19 mouse cellular contexts compared by ENCODE assay signal in genomic region chr5:86113997-86114396, GRCm38 (mm10). TPM values are rescaled to one million over a fixed set of nuclear protein-coding genes. Genes with fewer than 3 reads are reported as not detected.
DNase-seq lines count a peak whose midpoint lies in the region; ATAC-seq and TF ChIP-seq lines count a peak whose summit lies in the region.
"Had no signal": no experiment of that assay in that cellular context is flagged by ENCODE, and none has a peak within 500 bp of the region (broad histone marks: within the 10 kb centered on the region; RNA-seq: fewer than 3 reads in every experiment).

No protein-coding gene starts in this region.

- no peaks in the 10 kb centered on the region for H3K27me3 ChIP-seq in heart, embryonic 13.5 days (replicated peaks)
- no peaks in the 10 kb centered on the region for H3K27me3 ChIP-seq in heart, embryonic 11.5 days (ENCODE audit: control insufficient read depth, insufficient read depth, low read length)
- no peaks in the 10 kb centered on the region for H3K27me3 ChIP-seq in heart, postnatal 0 days (ENCODE audit: control insufficient read depth, insufficient read depth, low read length)
- H3K27me3 ChIP-seq: embryonic facial prominence, embryonic 15.5 days; forebrain, embryonic 15.5 days; intestine, embryonic 15.5 days had no signal

- H3K9me3 ChIP-seq in heart, embryonic 13.5 days = no peaks in the 10 kb centered on the region
- no peaks in the 10 kb centered on the region for H3K9me3 ChIP-seq in heart, embryonic 11.5 days (replicated peaks; ENCODE audit: control insufficient read depth, low read length)
- H3K9me3 ChIP-seq in heart, postnatal 0 days (replicated peaks; ENCODE audit: control insufficient read depth, low read length) = no peaks in the 10 kb centered on the region
- H3K9me3 ChIP-seq: embryonic facial prominence, embryonic 15.5 days; forebrain, embryonic 15.5 days; G1E; hindbrain, embryonic 10.5 days; intestine, embryonic 15.5 days had no signal

- H3K4me1 ChIP-seq in heart, embryonic 13.5 days = peaks cover 12% of the 10 kb centered on the region
- H3K4me1 ChIP-seq in heart, embryonic 11.5 days (ENCODE audit: control insufficient read depth, insufficient read depth, low read length) = peaks cover 5% of the 10 kb centered on the region; the same call in 1 of the 2 replicates
- H3K4me1 ChIP-seq in heart, postnatal 0 days (ENCODE audit: control insufficient read depth, insufficient read depth) = no peaks in the 10 kb centered on the region
- H3K4me1 ChIP-seq in embryonic fibroblast, embryonic 13.5 days (ENCODE audit: control insufficient read depth, insufficient read depth, low read length) = no peaks in the 10 kb centered on the region
- H3K4me1 ChIP-seq: embryonic facial prominence, embryonic 15.5 days; forebrain, embryonic 15.5 days; hindbrain, embryonic 10.5 days; intestine, embryonic 15.5 days had no signal

- 0 out of 2 replicates have a peak overlapping the region, but pooled peaks have one; percentile 8 for H3K9ac ChIP-seq in heart, embryonic 13.5 days
- no peak overlapping the region for H3K9ac ChIP-seq in heart, embryonic 11.5 days (ENCODE audit: low read depth, low read length)
- no peak overlapping the region for H3K9ac ChIP-seq in heart, postnatal 0 days (replicated peaks; ENCODE audit: low read depth, low read length)
- H3K9ac ChIP-seq: embryonic facial prominence, embryonic 15.5 days; forebrain, embryonic 15.5 days; hindbrain, embryonic 14.5 days; intestine, embryonic 15.5 days had no signal

- WGBS in heart, embryonic 13.5 days = 36% methylated on average over 1 of the region's 1 CpGs
- WGBS in heart, embryonic 11.5 days (ENCODE audit: insufficient replicate concordance) = 52% methylated on average over 1 of the region's 1 CpGs
- 14% methylated on average over 1 of the region's 1 CpGs for WGBS in heart, postnatal 0 days

- H3K36me3 ChIP-seq in heart, embryonic 13.5 days = peaks cover 28% of the 10 kb centered on the region
- H3K36me3 ChIP-seq in heart, embryonic 11.5 days (ENCODE audit: control insufficient read depth, insufficient read depth, low read length) = peaks cover 3% of the 10 kb centered on the region; the same call in 1 of the 2 replicates
- H3K36me3 ChIP-seq in heart, postnatal 0 days (replicated peaks; ENCODE audit: control insufficient read depth, insufficient read depth, low read length) = 0 out of 2 replicates have a peak, but pooled peaks cover 3% of the 10 kb centered on the region

- no peak for TF ChIP-seq POLR2A in embryonic fibroblast, embryonic 13.5 days (IDR thresholded peaks at IDR 0.05; ENCODE audit: low read depth, low read length)

- ATAC-seq in heart, embryonic 13.5 days (ENCODE audit: extremely low read depth, insufficient number of reproducible peaks, low FRiP score, low TSS enrichment) = no peak
- ATAC-seq in heart, embryonic 11.5 days (replicated peaks; ENCODE audit: insufficient number of reproducible peaks, low FRiP score, low TSS enrichment) = no peak
- peak; percentile 47; the same call in 1 of the 2 replicates for ATAC-seq in heart, postnatal 0 days (ENCODE audit: insufficient read depth, low read depth)
- ATAC-seq in megakaryocyte-erythroid progenitor cell, adult 5-6 weeks (replicated peaks; ENCODE audit: low FRiP score, low TSS enrichment, poor library complexity, severe bottlenecking) = peak; percentile 72
- ATAC-seq: forebrain, embryonic 15.5 days; intestine, embryonic 15.5 days had no signal

- TF ChIP-seq EP300 in heart, postnatal 0 days (IDR thresholded peaks at IDR 0.05; ENCODE audit: low read depth) = no peak

- DNase-seq in heart, postnatal 0 days (ENCODE audit: low spot score) = peak; percentile 39
- DNase-seq in heart, postnatal 25 days (ENCODE audit: low spot score) = no peak
- DNase-seq in gastrocnemius, adult 18-20 months (ENCODE audit: low spot score) = no peak
- DNase-seq: adrenal gland, postnatal 10 days; cerebellum, adult 18-20 months; cerebellum, adult 9-11 months; gastrocnemius, postnatal 10 days; kidney, adult 18-20 months; kidney, postnatal 10 days had no signal

- no peak overlapping the region for H3K4me3 ChIP-seq in heart, embryonic 13.5 days
- no peak overlapping the region for H3K4me3 ChIP-seq in heart, embryonic 11.5 days (ENCODE audit: low read depth, low read length)
- H3K4me3 ChIP-seq in heart, postnatal 0 days (ENCODE audit: low read depth, low read length) = no peak overlapping the region
- no peak overlapping the region for H3K4me3 ChIP-seq in embryonic fibroblast, embryonic 13.5 days (ENCODE audit: insufficient read depth, low read length)
- H3K4me3 ChIP-seq: embryonic facial prominence, embryonic 15.5 days; forebrain, embryonic 15.5 days; hindbrain, embryonic 10.5 days; intestine, embryonic 15.5 days had no signal

- no peak for TF ChIP-seq CTCF in heart, postnatal 0 days (IDR thresholded peaks at IDR 0.05; ENCODE audit: low read depth)
- no peak for TF ChIP-seq CTCF in embryonic fibroblast, embryonic 13.5 days (IDR thresholded peaks at IDR 0.05; ENCODE audit: borderline replicate concordance, insufficient read depth, low read length)

- intact Hi-C loops in heart, postnatal 25 days (cut with DNase I) = no loop called here

- 0 out of 2 replicates have a peak overlapping the region, but pooled peaks have one; percentile 18 for H3K4me2 ChIP-seq in heart, embryonic 13.5 days
- no peak overlapping the region for H3K4me2 ChIP-seq in heart, embryonic 11.5 days
- H3K4me2 ChIP-seq in heart, postnatal 0 days (ENCODE audit: low read depth, low read length) = no peak overlapping the region
- H3K4me2 ChIP-seq: embryonic facial prominence, embryonic 15.5 days; forebrain, embryonic 15.5 days; hindbrain, embryonic 14.5 days; intestine, embryonic 15.5 days had no signal

- peak overlapping the region; percentile 56 for H3K27ac ChIP-seq in heart, embryonic 13.5 days (replicated peaks)
- H3K27ac ChIP-seq in heart, embryonic 11.5 days (ENCODE audit: low read depth, low read length) = no peak overlapping the region
- H3K27ac ChIP-seq in heart, postnatal 0 days (ENCODE audit: low read depth) = peak overlapping the region; percentile 74
- peak overlapping the region; percentile 93; the same call in 1 of the 2 replicates for H3K27ac ChIP-seq in embryonic fibroblast, embryonic 13.5 days (ENCODE audit: insufficient read depth, low read length)
- H3K27ac ChIP-seq: embryonic facial prominence, embryonic 15.5 days; forebrain, embryonic 15.5 days; hindbrain, embryonic 10.5 days; hindbrain, embryonic 14.5 days; intestine, embryonic 15.5 days had no signal

RNA-seq across cellular contexts. Expression of gene Stap1, which starts 42.5 kb away (rescaled TPM):
- 0.10 and 0.32 TPM in 2 replicates for polyA plus RNA-seq in heart, embryonic 13.5 days (2015; fragmentation: Nextera tagmentation; extraction: Ambion mirVana)
- polyA plus RNA-seq in heart, embryonic 11.5 days (2014; fragmentation: Nextera tagmentation; extraction: Ambion mirVana) = 0.15 and 0.29 TPM in 2 replicates
- total RNA-seq in heart, postnatal 0 days (2014; rRNA removed; ENCODE audit: low replicate concordance) = 0.19 TPM in 1 of 2 replicates, not detected in the other
- 0.22 and 0.27 TPM in 2 replicates for polyA plus RNA-seq in heart, postnatal 0 days (2015; fragmentation: Nextera tagmentation; extraction: Ambion mirVana)
- total RNA-seq in heart, postnatal 25 days (2021) = under 1 TPM; 0.16 to 0.31 TPM
- 1.3 TPM in 1 of 2 replicates, not detected in the other for polyA plus RNA-seq in embryonic fibroblast, embryonic 13.5 days (2011; ENCODE audit: insufficient read length, low read depth, missing spikeins)
- total RNA-seq in megakaryocyte-erythroid progenitor cell, adult 5-6 weeks (2014; fragmentation: Nextera tagmentation) = 12.0 and 15.9 TPM in 2 replicates
- total RNA-seq in megakaryocyte-erythroid progenitor cell, adult 5-6 weeks (2017) = 25.4 and 29.2 TPM in 2 replicates
- total RNA-seq in gastrocnemius, adult 18-20 months (2021) = not detected

RNA-seq across cellular contexts. Expression of gene Cenpc1, which starts 48.6 kb away (rescaled TPM):
- polyA plus RNA-seq in heart, embryonic 13.5 days (2015; fragmentation: Nextera tagmentation; extraction: Ambion mirVana) = 22.5 and 24.3 TPM in 2 replicates
- polyA plus RNA-seq in heart, embryonic 11.5 days (2014; fragmentation: Nextera tagmentation; extraction: Ambion mirVana) = 27.1 and 27.7 TPM in 2 replicates
- 5.5 and 7.9 TPM in 2 replicates for total RNA-seq in heart, postnatal 0 days (2014; rRNA removed; ENCODE audit: low replicate concordance)
- 10.2 and 11.1 TPM in 2 replicates for polyA plus RNA-seq in heart, postnatal 0 days (2015; fragmentation: Nextera tagmentation; extraction: Ambion mirVana)
- 1 to 10 TPM; 5.2 to 5.4 TPM for total RNA-seq in heart, postnatal 25 days (2021)
- polyA plus RNA-seq in embryonic fibroblast, embryonic 13.5 days (2011; ENCODE audit: insufficient read length, low read depth, missing spikeins) = 32.0 and 32.3 TPM in 2 replicates
- total RNA-seq in megakaryocyte-erythroid progenitor cell, adult 5-6 weeks (2014; fragmentation: Nextera tagmentation) = 43.1 and 43.7 TPM in 2 replicates
- total RNA-seq in megakaryocyte-erythroid progenitor cell, adult 5-6 weeks (2017) = 38.9 and 69.7 TPM in 2 replicates
- 1 to 10 TPM; 2.9 to 3.6 TPM for total RNA-seq in gastrocnemius, adult 18-20 months (2021)

RNA-seq across cellular contexts. Expression of gene Uba6, which starts 58.6 kb away (rescaled TPM):
- polyA plus RNA-seq in heart, embryonic 13.5 days (2015; fragmentation: Nextera tagmentation; extraction: Ambion mirVana) = 7.3 and 7.5 TPM in 2 replicates
- 14.3 and 15.6 TPM in 2 replicates for polyA plus RNA-seq in heart, embryonic 11.5 days (2014; fragmentation: Nextera tagmentation; extraction: Ambion mirVana)
- 7.5 and 7.6 TPM in 2 replicates for total RNA-seq in heart, postnatal 0 days (2014; rRNA removed; ENCODE audit: low replicate concordance)
- 2.6 and 3.2 TPM in 2 replicates for polyA plus RNA-seq in heart, postnatal 0 days (2015; fragmentation: Nextera tagmentation; extraction: Ambion mirVana)
- 1 to 10 TPM; 7.0 to 7.2 TPM for total RNA-seq in heart, postnatal 25 days (2021)
- polyA plus RNA-seq in embryonic fibroblast, embryonic 13.5 days (2011; ENCODE audit: insufficient read length, low read depth, missing spikeins) = 68.7 and 86.8 TPM in 2 replicates
- total RNA-seq in megakaryocyte-erythroid progenitor cell, adult 5-6 weeks (2014; fragmentation: Nextera tagmentation) = 19.0 and 23.8 TPM in 2 replicates
- 23.8 and 27.8 TPM in 2 replicates for total RNA-seq in megakaryocyte-erythroid progenitor cell, adult 5-6 weeks (2017)
- 1 to 10 TPM; 5.0 to 5.4 TPM for total RNA-seq in gastrocnemius, adult 18-20 months (2021)

Comparison
In these comparisons a context has a peak if more than half of its experiments do, and no peak if none do; other contexts are left out.
1. ATAC-seq: peak in heart, postnatal 0 days (single experiment) and megakaryocyte-erythroid progenitor cell, adult 5-6 weeks (single experiment); none in heart, embryonic 13.5 days (single experiment) and heart, embryonic 11.5 days (single experiment).
2. RNA of gene Stap1, which starts 42.5 kb away (total RNA-seq): 12.0 to 29.2 TPM in megakaryocyte-erythroid progenitor cell, adult 5-6 weeks; 0.16 to 0.31 TPM in heart, postnatal 25 days, not detected in gastrocnemius, adult 18-20 months and 0.19 TPM in heart, postnatal 0 days; every median in the first group is over 4 times any median in the second.